Mouse (Mus musculus): Measurements from ENCODE around the gene Tnfsf12.

Tnfsf12 gene

DNA sequence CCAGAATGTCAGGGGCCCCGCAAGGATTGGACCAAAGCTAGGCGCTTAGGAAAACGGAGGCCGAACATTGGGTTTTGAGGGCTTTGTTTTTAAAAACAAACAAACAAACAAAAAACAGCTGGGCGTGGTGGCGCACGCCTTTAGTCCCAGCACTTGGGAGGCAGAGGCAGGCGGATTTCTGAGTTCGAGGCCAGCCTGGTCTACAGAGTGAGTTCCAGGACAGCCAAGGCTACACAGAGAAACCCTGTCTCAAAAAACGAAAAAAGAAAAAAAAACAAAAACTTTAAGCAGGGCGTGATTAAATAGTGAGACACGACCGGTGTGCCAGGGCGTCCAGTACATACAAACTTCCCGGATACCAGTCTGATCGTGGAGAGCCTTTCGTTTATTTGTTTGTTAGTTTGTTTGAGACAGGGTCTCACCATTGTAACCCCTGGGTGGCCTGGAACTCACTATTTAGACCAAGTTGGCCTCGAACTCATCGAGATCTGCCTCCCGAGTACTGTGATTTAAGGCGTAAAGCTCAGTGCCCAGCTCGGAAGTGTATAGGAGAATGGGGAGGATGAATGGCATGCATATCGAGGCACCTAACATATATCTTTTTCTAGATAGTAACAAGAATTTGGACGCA is 13.3 kb downstream of the Tnfsf12 start:
- intact Hi-C loops (cut with DNase I), result loop anchor here (2.0 to 5.0 kb wide), 2 partner anchors 32 to 70 kb away; no protein-coding TSS in a partner anchor

- intact Hi-C loops (cut with DNase I), result loop anchor here (2.0 to 5.0 kb wide), 2 partner anchors 33 to 71 kb away; no protein-coding TSS in a partner anchor
Observed at GRCm38 (mm10) chr11:69681314-69682208, 14.1 kb downstream of the Tnfsf12 start, which contains the start of gene Senp3. Gene Senp3 (minus strand): TSS chr11:69682084.

DNA sequence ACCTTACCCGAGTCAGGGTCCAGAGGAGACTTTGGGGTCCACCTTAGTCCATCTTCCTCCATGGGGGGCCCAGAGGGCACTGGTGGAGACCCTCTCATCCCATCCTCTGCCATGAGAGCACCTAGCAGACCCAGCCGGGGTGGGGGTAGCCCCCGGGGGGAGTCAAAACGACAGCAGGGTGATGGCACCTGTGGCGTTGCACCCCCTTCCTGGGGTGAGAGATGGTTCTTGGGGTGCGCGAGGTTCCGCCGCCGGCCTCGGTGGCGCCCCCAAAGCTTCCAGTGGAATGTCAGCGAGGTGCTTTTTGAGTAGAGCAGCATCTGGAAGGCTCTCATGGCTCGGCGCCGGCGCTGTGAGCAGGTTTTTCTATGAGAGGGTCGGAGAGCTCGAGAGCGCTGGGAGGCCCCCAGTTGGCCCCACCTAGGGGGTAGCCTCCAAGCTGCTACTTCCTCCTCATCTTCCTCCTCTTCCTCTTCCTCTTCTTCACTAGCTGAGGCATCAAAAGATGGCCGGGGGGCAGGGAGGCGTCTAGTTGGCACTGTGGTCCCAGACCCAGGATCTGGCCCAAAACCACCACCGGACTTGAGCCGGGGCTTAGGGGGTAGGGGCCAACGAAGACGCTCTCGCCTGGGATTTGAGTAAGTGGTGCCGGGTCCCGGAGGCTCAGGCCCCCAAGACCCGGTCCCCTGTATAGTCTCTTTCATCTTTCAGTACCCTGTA is 15.4 kb downstream of the Tnfsf12 start:
- intact Hi-C loops (cut with DNase I), result loop anchor here (5.0 kb wide), 1 partner anchor 72 kb away; no protein-coding TSS in a partner anchor

GRCm38 (mm10) chr11:69679144-69679543 is 16.5 kb downstream of the Tnfsf12 start:
- intact Hi-C loops (cut with DNase I), result no loop called here

GRCm38 (mm10) chr11:69672211-69672706 is 23.4 kb downstream of the Tnfsf12 start, which contains the start of gene Eif4a1:
Gene Eif4a1 (minus strand): TSS chr11:69672423.
- intact Hi-C loops (cut with DNase I), result no loop called here

DNA sequence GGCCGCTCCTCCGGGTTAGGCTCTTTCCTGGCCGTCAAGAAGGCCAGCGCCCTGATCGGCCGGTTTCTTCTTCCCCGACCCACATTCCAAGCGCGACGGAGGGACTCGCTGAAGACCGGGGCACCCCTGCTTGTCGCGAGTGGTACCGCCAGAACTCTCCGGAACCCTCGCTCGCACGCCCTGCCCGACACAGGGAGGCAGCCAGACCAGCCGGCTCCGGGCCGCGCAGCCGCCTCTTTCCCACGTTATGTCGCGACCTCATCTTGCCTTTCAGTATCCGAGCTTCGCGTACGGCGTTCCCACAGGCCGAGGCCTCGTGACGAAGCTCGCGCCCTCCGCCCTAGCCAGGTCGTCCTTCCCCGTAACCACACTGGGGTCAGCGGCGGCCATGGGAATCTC is 23.9 kb downstream of the Tnfsf12 start:
- intact Hi-C loops (cut with DNase I), result no loop called here

- intact Hi-C loops (cut with DNase I), result no loop called here
Observed at GRCm38 (mm10) chr11:69670786-69671725, 24.6 kb downstream of the Tnfsf12 start.

DNA sequence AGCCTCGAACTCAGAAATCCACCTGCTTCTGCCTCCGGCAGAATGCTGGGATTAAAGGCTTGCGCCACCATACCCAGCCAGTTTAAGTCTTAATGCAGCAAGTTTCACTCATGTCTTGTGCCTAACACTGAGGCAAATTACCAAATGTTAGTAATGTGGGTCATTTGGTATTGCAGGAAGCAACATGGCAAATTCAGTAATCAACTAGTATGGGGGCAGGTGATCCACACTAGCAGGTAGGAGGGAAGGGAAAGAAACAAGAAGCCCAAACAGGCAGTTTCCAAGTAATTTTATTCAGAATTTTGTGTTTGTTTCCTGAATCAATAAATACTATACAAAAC is 29.0 kb downstream of the Tnfsf12 start:
- intact Hi-C loops (cut with DNase I), result no loop called here

GRCm38 (mm10) chr11:69665961-69666664 is 29.5 kb downstream of the Tnfsf12 start, which contains the start of gene Cd68:
Gene Cd68 (minus strand): TSS chr11:69666153.
- intact Hi-C loops (cut with DNase I), result no loop called here

- intact Hi-C loops (cut with DNase I), result no loop called here
Observed at GRCm38 (mm10) chr11:69665457-69665960, 30.1 kb downstream of the Tnfsf12 start.

DNA sequence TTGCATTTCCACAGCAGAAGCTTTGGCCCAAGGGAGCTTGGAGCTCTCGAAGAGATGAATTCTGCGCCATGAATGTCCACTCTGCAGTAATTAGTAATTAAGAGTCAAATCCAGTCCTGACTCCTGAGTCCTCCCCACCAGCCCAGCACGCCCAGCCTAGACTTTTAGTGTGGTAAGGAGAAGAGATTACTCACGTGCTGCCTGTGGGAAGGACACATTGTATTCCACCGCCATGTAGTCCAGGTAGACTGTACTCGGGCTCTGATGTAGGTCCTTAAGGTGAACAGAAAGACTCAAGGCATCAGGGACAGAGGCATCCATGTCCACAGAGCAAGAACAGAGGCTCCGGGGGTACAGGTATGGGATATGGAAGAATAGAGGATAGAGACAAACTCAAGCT is 30.8 kb downstream of the Tnfsf12 start:
- intact Hi-C loops (cut with DNase I), result loop anchor here (5.0 kb wide), 1 partner anchor 38 kb away; no protein-coding TSS in a partner anchor

DNA sequence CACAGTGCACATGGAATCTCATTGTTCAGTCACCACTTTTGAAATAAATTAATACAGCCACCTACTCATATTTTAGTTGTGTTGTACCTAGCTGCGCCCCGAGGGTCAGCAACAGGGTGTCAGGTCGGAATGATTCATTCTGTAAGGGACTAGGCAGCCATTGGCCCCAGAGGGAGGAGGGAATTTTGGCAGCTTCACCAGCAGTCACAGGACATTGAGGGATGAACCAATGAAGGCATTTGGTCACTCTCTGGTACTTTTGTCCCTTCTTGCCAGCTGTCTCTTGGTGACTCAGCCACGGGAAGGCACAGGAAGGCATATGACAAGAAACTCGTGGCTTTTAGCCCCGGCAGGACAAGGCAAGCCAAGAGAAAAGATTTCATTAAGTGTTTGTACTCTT is 31.9 kb downstream of the Tnfsf12 start:
- intact Hi-C loops (cut with DNase I), result loop anchor here (5.0 kb wide), 1 partner anchor 36 kb away; no protein-coding TSS in a partner anchor

GRCm38 (mm10) chr11:69662967-69663671 is 32.5 kb downstream of the Tnfsf12 start:
- intact Hi-C loops (cut with DNase I), result loop anchor here (5.0 kb wide), 1 partner anchor 36 kb away; no protein-coding TSS in a partner anchor

GRCm38 (mm10) chr11:69662213-69662966 is 33.3 kb downstream of the Tnfsf12 start, which contains the start of gene Mpdu1:
Gene Mpdu1 (minus strand): TSS chr11:69662642.
- intact Hi-C loops (cut with DNase I), result loop anchor here (5.0 kb wide), 1 partner anchor 35 kb away; no protein-coding TSS in a partner anchor

GRCm38 (mm10) chr11:69661221-69661881 is 34.3 kb downstream of the Tnfsf12 start:
- intact Hi-C loops (cut with DNase I), result loop anchor here (5.0 kb wide), 1 partner anchor 34 kb away; no protein-coding TSS in a partner anchor

GRCm38 (mm10) chr11:69657462-69657881 is 38.2 kb downstream of the Tnfsf12 start:
- intact Hi-C loops (cut with DNase I), result no loop called here

All from adrenal gland (tissue).